Mouse (Mus musculus) retina, embryonic 14.5 days (tissue): ENCODE results near the gene Irf5.

Experiments
- DNase-seq: peaks from one replicate; pipeline ENCODE4 v3.0.0-alpha.2; 2015; ENCODE audit warnings: low spot score

The Irf5 gene

GRCm38 (mm10) chr6:29526281-29527251 lies at the start of gene Irf5:
TSS of gene Irf5 (plus strand) at chr6:29526625.
- DNase-seq: peak; percentile 53

- no peak for DNase-seq
These were observed 43.7 kb upstream of the Irf5 start for GRCm38 (mm10) chr6:29482691-29483090.

- peak; percentile 95 for DNase-seq
These were observed 41.5 kb upstream of the Irf5 start for GRCm38 (mm10) chr6:29484716-29485559.

GRCm38 (mm10) chr6:29485951-29486350 lies 40.5 kb upstream of the Irf5 start:
- DNase-seq: no peak

GRCm38 (mm10) chr6:29494101-29494500 lies 32.3 kb upstream of the Irf5 start:
- DNase-seq: no peak

GRCm38 (mm10) chr6:29496270-29496669 lies 30.2 kb upstream of the Irf5 start:
- DNase-seq: no peak

- DNase-seq: no peak
These were observed 28.6 kb upstream of the Irf5 start for GRCm38 (mm10) chr6:29497791-29498190.

- no peak for DNase-seq
These were observed 26.2 kb upstream of the Irf5 start for GRCm38 (mm10) chr6:29500177-29500576.

GRCm38 (mm10) chr6:29500810-29501209 lies 25.6 kb upstream of the Irf5 start:
- DNase-seq: no peak

- DNase-seq: no peak
These were observed 24.8 kb upstream of the Irf5 start for GRCm38 (mm10) chr6:29501599-29501998.

GRCm38 (mm10) chr6:29505493-29505892 lies 20.9 kb upstream of the Irf5 start:
- no peak for DNase-seq

- DNase-seq: no peak
These were observed 19.6 kb upstream of the Irf5 start for GRCm38 (mm10) chr6:29506834-29507233.

GRCm38 (mm10) chr6:29507447-29508309 lies 18.7 kb upstream of the Irf5 start, which contains the start of gene Kcp:
TSS of gene Kcp (minus strand) at chr6:29507952.
- DNase-seq: peak; percentile 55

GRCm38 (mm10) chr6:29509086-29509485 lies 17.3 kb upstream of the Irf5 start:
- DNase-seq: no peak

- peak; percentile 75 for DNase-seq
These were observed 13.1 kb upstream of the Irf5 start for GRCm38 (mm10) chr6:29513284-29513683.

- peak; percentile 78 for DNase-seq
These were observed 9.3 kb upstream of the Irf5 start for GRCm38 (mm10) chr6:29517139-29517538.

- no peak for DNase-seq
These were observed 3.7 kb upstream of the Irf5 start for GRCm38 (mm10) chr6:29522626-29523300.

- no peak for DNase-seq
These were observed 3.0 kb upstream of the Irf5 start for GRCm38 (mm10) chr6:29523301-29524033.

- no peak for DNase-seq
These were observed 2.4 kb upstream of the Irf5 start for GRCm38 (mm10) chr6:29524034-29524489.

GRCm38 (mm10) chr6:29525256-29525655 lies 1.2 kb upstream of the Irf5 start:
- DNase-seq: no peak
